Mouse (Mus musculus) midbrain, embryonic 13.5 days (tissue): Measurements from ENCODE around the gene Slc41a2. TPM values are rescaled to one million over a fixed set of nuclear protein-coding genes. Genes with fewer than 3 reads are reported as not detected.
"Not testable (repeated sequence)": the region's sequence is repeated elsewhere in the genome, so short reads cannot be mapped to it uniquely, and the experiment has no call there.

Experiments used
- ATAC-seq: fragments of 200-750 bp; cut with Nextera tagmentation; 2 replicates; pipeline ENCODE4 v1.8.0; 2017; ENCODE audit warnings: mild to moderate bottlenecking, moderate TSS enrichment, moderate library complexity
- H3K27ac ChIP-seq: fragments of 300-500 bp; sonication (generic); 2 replicates; pipeline ENCODE4 v1.5.1; 2015; ENCODE audit warnings: inconsistent platforms, mild to moderate bottlenecking, moderate library complexity
- H3K27me3 ChIP-seq: fragments of 300-500 bp; sonication (generic); 2 replicates; pipeline ENCODE4 v1.6.1; 2015; ENCODE audit warnings: mild to moderate bottlenecking, inconsistent platforms
- H3K36me3 ChIP-seq: fragments of 300-500 bp; sonication (generic); 2 replicates; pipeline ENCODE4 v1.6.1; 2015; ENCODE audit warnings: mild to moderate bottlenecking, inconsistent platforms
- H3K4me1 ChIP-seq: fragments of 300-500 bp; sonication (generic); replicated peaks from 2 replicates; pipeline ENCODE4 v1.6.1; 2015; ENCODE audit warnings: inconsistent platforms
- H3K4me2 ChIP-seq: fragments of 300-500 bp; sonication (generic); replicated peaks from 2 replicates; pipeline ENCODE4 v1.6.1; 2015; ENCODE audit warnings: moderate library complexity, mild to moderate bottlenecking, inconsistent platforms
- H3K4me3 ChIP-seq: fragments of 300-500 bp; sonication (generic); replicated peaks from 2 replicates; pipeline ENCODE4 v1.5.1; 2015; ENCODE audit warnings: mild to moderate bottlenecking, inconsistent platforms
- H3K9ac ChIP-seq: fragments of 300-500 bp; sonication (generic); replicated peaks from 2 replicates; pipeline ENCODE4 v1.6.1; 2015; ENCODE audit warnings: mild to moderate bottlenecking, inconsistent platforms
- H3K9me3 ChIP-seq: fragments of 300-500 bp; sonication (generic); 2 replicates; pipeline ENCODE4 v1.6.1; 2016; ENCODE audit warnings: mild to moderate bottlenecking, inconsistent platforms
- WGBS: fragments of 180-500 bp; shearing (Covaris S2); methylation state at CpG from one replicate; pipeline ENCODE4 v1.1.7; 2015; 5-methylcytosine and 5-hydroxymethylcytosine counted together
- polyA plus RNA-seq: library from polyadenylated mRNA; unstranded; fragments of >200 nt; fragmentation: Nextera tagmentation; extraction: Ambion mirVana; gene quantifications from 2 replicates; pipeline ENCODE4 v1.2.1, GENCODE M21; 2015

The Slc41a2 gene
- polyA plus RNA-seq, 1 experiment from 2014 or later, result 3.4 TPM

DNA sequence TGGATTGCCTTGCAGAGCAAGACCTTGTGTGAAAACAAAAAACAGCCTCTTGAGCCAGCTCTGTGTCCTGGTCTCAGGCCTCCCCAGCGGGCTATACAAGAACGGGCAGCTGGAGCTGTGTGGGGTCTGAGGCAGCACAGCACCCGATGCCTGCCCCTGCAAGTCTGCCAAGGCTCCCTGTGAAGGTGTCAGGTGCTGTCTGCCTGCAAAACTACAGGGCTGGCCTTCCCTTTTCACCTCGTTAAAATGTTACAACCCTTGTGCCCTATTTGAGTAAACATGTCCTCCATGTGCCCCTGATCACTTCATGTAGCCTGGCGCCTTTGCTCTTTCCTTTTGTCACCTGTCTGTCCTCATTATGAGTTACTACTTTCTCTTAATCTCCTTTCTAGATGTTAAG lies 31.2 kb upstream of the Slc41a2 start:
- Histone ChIP-seq H3K4me2 (no peak overlapping the region), H3K4me3 (no peak overlapping the region), H3K4me1 (no peaks in the 10 kb centered on the region), H3K36me3 (peaks cover 81% of the 10 kb centered on the region), H3K9ac (no peak overlapping the region), H3K9me3 (no peaks in the 10 kb centered on the region), H3K27ac (no peak overlapping the region), H3K27me3 (no peaks in the 10 kb centered on the region)
- no peak for ATAC-seq
- WGBS, result 90% methylated on average over 5 of the region's 5 CpGs

DNA sequence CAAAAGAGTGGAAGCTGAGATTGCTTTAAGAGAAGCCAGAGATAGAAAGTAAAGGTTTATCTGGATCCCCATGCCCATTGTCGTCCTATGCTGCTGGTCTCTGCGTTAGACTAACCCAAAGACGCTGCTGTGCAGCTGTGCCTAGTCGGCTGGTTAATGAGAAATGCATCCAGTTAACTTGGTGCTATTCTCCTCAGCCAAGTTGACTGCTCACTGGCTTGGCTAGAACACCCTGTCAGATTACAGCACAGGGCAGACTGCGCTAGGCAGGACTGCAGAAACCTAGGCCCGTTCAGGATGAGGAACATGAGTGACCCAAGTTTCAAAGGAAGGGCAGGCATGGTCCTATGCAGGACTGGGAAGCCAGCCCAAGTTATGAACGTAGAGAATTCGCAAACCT lies 25.8 kb upstream of the Slc41a2 start:
- 96% methylated on average over 8 of the region's 8 CpGs for WGBS

DNA sequence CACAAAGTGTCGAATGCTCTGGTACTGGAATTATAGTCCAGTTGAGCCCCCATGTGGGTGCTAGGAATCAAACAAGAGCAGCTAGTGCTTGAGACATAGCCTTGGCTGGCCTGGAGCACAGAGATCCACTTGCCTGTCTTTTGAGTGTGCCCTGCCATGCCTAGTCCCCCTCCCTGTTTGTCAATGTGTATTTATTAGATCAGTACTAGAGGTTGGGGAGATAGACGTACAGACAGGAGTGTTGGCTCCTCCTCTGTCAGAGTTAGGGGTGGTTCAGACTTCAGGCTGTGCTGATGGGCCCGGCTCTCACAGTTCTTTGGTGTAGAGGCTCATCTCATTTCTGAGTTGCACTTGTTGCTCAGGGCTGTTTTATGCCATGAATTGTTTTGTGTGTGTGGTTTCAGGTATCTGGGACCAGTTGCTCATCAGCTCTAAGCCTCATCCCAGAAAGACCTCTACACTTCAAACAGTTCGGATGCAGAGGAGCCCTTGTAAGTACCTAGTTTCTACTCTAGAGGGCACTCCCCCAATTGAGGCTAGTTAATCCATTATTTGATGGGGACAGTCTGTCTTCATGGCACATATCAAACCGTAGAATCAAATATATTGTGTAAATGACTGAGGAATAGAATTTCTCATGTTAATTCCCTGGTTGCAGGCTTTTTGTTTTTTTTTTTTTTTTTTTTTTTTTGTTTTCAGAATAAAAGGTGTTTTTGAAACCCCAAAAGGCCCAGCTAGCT lies 24.1 kb upstream of the Slc41a2 start:
- 0 out of 2 replicates have a peak, but pooled peaks cover 1% of the 10 kb centered on the region for H3K27me3 ChIP-seq
- H3K4me3 ChIP-seq, result peak overlapping the region; percentile 89
- peak overlapping the region; percentile 89 for H3K4me2 ChIP-seq
- ATAC-seq, result no peak
- peaks cover 42% of the 10 kb centered on the region for H3K36me3 ChIP-seq
- H3K4me1 ChIP-seq, result peaks cover 21% of the 10 kb centered on the region
- no peak overlapping the region for H3K27ac ChIP-seq
- H3K9ac ChIP-seq, result no peak overlapping the region
- 56% methylated on average over 5 of the region's 5 CpGs for WGBS
- no peaks in the 10 kb centered on the region for H3K9me3 ChIP-seq

More for the DNA sequence above, 25.8 kb upstream of the Slc41a2 start:
- Histone ChIP-seq H3K9ac (no peak overlapping the region), H3K4me2 (no peak overlapping the region), H3K27me3 (no peaks in the 10 kb centered on the region), H3K4me1 (peaks cover 21% of the 10 kb centered on the region), H3K27ac (no peak overlapping the region), H3K9me3 (no peaks in the 10 kb centered on the region), H3K36me3 (peaks cover 58% of the 10 kb centered on the region), H3K4me3 (no peak overlapping the region)
- no peak for ATAC-seq

DNA sequence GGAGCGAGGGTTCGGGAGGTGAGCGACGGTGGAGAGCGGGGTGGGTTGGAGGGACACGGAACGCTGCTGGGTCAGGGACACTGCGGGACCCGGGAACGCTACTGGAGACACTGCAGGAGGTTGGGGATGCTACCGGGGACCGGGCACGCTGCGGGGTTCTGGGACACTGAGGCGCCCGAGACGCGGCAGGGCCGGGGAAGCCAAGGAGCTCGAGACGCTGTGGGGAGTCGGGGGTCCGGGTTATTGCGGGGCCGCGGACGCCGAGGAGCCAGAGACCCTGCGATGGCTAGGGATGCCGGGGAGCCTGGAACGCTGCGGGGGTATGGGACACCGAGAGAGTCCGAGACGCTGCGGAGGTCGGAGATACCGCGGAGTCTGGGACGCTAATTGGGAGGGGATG lies 22.7 kb upstream of the Slc41a2 start:
- H3K4me2 ChIP-seq, result peak overlapping the region; percentile 89
- peaks cover 27% of the 10 kb centered on the region for H3K36me3 ChIP-seq
- peak overlapping the region; percentile 89 for H3K4me3 ChIP-seq
- WGBS, result 0% methylated on average over 39 of the region's 40 CpGs
- H3K27me3 ChIP-seq, result 0 out of 2 replicates have a peak, but pooled peaks cover 4% of the 10 kb centered on the region
- H3K27ac ChIP-seq, result peak overlapping the region; percentile 76
- H3K4me1 ChIP-seq, result peaks cover 21% of the 10 kb centered on the region
- H3K9ac ChIP-seq, result peak overlapping the region; percentile 89
- H3K9me3 ChIP-seq, result no peaks in the 10 kb centered on the region
- peak; percentile 35; the same call in 1 of the 2 replicates for ATAC-seq

DNA sequence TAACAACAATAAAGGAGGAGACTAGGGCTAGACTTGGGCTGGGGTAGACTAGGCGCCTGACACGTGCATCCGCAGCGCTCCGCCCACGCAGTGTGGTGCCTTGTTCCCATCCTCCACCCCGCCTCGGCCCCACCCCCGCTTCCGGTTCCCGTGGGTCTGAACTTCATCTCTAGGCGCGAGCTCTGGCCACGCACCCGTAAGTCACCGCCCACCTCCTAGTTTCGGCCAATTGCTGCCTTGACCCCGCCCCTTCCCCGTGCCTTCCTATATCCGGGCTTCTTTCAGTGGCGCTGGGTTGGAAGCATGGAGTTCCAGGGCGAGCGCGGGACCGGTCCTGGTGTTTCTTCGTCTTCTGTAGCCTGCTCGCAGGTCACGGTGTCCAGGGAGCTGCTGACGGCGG lies 22.3 kb upstream of the Slc41a2 start, which contains the start of gene D10Wsu102e:
Gene D10Wsu102e, plus strand, starts transcription at position 266 of the 400 bp plus-strand sequence.
- ATAC-seq, result peak; percentile 99
- H3K9ac ChIP-seq, result peak within 1 kb of the TSS; percentile 89
- H3K4me2 ChIP-seq, result peak within 1 kb of the TSS; percentile 89
- WGBS, result under 1% methylated on average over 30 of the region's 30 CpGs
- peaks cover 23% of the 10 kb centered on the region for H3K36me3 ChIP-seq
- 0 out of 2 replicates have a peak, but pooled peaks cover 4% of the 10 kb centered on the region for H3K27me3 ChIP-seq
- H3K4me3 ChIP-seq, result peak within 1 kb of the TSS; percentile 89
- H3K27ac ChIP-seq, result peak within 1 kb of the TSS; percentile 76
- H3K9me3 ChIP-seq, result no peaks in the 10 kb centered on the region
- peaks cover 21% of the 10 kb centered on the region for H3K4me1 ChIP-seq

DNA sequence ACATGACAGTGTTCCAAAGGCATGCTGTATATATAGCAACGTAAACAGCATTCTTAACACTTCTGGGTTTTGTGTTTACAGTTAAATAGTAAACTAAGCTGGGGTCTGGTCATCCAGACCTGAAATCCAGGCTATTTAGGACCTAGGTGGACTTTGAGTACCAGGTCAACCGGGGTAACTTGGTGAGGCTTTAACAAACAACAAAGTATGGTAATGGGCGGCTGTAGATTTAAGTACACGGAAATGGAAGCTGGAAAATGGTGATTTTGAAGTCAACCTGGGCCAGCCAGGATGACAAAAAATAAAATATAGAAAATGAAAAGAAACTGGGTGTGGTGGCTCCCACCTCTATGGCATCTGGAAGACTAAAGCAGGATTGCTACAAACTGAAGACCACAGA lies 21.8 kb upstream of the Slc41a2 start:
- peak overlapping the region; percentile 70; the same call in 1 of the 2 replicates for H3K27ac ChIP-seq
- 81% methylated on average over 4 of the region's 4 CpGs for WGBS
- ATAC-seq, result no peak
- H3K9ac ChIP-seq, result peak overlapping the region; percentile 89
- H3K4me1 ChIP-seq, result peaks cover 21% of the 10 kb centered on the region
- H3K4me3 ChIP-seq, result peak overlapping the region; percentile 89
- peak overlapping the region; percentile 89 for H3K4me2 ChIP-seq
- no peaks in the 10 kb centered on the region for H3K9me3 ChIP-seq
- 0 out of 2 replicates have a peak, but pooled peaks cover 4% of the 10 kb centered on the region for H3K27me3 ChIP-seq
- H3K36me3 ChIP-seq, result peaks cover 20% of the 10 kb centered on the region

DNA sequence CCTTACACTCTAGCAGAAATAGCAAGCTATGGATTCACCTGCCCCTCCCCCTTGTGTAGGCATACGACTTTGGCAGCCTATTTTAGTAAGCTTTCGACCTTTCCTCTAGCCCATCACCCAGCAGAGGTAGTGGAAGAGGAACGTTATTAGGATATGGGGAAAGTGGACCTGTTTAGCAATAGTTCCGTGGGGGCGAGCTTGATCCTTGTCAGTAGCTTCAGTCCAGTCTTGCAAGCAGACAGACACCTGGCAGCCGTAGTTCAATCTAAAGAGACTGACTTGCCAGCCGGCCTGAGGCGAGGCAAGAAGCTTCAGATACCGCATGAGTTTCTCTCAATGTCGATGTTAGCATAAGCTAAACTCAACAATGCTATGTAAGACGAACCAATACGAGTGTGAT lies 18.7 kb upstream of the Slc41a2 start:
- no peak overlapping the region for H3K9ac ChIP-seq
- no peaks in the 10 kb centered on the region for H3K36me3 ChIP-seq
- H3K4me2 ChIP-seq, result no peak overlapping the region
- H3K9me3 ChIP-seq, result no peaks in the 10 kb centered on the region
- H3K4me3 ChIP-seq, result no peak overlapping the region
- H3K4me1 ChIP-seq, result peaks cover 20% of the 10 kb centered on the region
- WGBS, result 82% methylated on average over 12 of the region's 12 CpGs
- 0 out of 2 replicates have a peak, but pooled peaks cover 4% of the 10 kb centered on the region for H3K27me3 ChIP-seq
- no peak for ATAC-seq
- no peak overlapping the region for H3K27ac ChIP-seq

DNA sequence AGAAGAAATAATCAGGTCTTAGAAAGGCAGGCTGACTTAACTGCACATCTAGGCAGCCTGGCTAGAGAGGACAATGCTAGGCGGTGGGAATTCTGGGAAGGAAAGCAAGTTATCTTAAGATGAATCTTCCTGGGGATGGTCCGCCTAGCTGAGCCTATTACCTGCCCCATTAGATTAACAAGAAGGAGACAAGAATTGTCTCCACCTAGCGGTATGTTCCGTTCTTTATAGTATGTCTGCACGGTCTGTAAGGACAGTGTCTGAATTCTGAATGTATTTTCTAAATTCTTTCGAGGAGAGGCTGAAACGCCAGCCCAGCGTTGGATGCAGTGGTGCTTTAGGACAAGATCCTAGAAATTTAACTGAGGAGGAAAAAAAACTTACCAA lies 16.6 kb upstream of the Slc41a2 start:
- Histone ChIP-seq H3K4me3 (no peak overlapping the region), H3K27me3 (0 out of 2 replicates have a peak, but pooled peaks cover 4% of the 10 kb centered on the region), H3K9ac (no peak overlapping the region), H3K27ac (no peak overlapping the region), H3K4me2 (no peak overlapping the region), H3K36me3 (no peaks in the 10 kb centered on the region), H3K9me3 (no peaks in the 10 kb centered on the region), H3K4me1 (peaks cover 7% of the 10 kb centered on the region)
- 0 out of 2 replicates have a peak, but pooled peaks have one; percentile 24 for ATAC-seq
- 66% methylated on average over 8 of the region's 8 CpGs for WGBS

DNA sequence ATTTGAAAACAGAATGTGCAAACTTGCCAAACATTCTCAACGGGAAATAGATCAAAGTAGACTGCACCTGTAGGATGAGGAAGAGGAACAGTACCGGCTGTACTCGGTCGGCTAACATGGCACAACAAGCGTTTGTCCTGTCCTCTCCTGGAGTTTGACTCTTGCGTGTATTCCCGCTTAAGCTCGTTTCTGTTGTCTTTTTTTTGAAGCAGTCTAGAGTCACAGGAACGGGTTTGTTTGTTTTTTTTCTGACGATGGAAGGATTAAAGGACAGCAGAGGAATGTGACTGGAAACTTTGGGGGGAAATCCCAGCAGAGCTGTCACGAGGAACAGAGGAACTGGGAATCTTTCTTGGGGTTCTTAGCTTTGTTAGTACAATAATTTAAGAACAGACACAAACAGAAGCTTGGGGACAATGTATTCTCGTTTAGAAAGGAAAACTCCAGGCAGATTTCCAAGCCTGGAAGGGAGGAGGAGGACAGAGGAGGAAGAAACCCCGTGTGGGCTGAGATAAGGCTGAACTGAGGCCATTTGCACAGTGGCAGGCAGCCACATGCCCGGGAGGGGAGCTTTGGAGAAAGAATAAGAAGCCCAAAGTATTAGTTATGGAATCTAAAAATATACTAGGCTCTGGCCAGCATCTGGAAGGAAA lies 16.1 kb upstream of the Slc41a2 start:
- Histone ChIP-seq H3K9me3 (no peaks in the 10 kb centered on the region), H3K27ac (no peak overlapping the region)
- WGBS, result 62% methylated on average over 14 of the region's 14 CpGs

DNA sequence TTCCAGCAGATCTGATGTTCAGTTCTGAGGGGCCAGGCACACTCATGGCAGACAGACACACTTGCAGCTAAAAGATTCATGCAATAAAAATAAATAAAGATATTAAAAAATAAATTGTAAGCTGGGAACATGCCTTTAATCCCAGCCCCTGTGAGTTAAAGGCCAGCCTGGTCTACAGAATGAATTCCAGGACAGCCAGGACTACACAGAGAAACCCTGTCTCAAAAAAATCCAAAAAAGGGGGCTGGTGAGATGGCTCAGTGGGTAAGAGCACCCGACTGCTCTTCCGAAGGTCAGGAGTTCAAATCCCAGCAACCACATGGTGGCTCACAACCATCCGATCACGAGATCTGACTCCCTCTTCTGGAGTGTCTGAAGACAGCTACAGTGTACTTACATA lies 14.1 kb upstream of the Slc41a2 start:
- H3K4me1 ChIP-seq, ATAC-seq: not testable (repeated sequence)
- 81% methylated on average over 4 of the region's 4 CpGs for WGBS

More for the DNA sequence above, 16.1 kb upstream of the Slc41a2 start:
- 0 out of 2 replicates have a peak, but pooled peaks cover 4% of the 10 kb centered on the region for H3K4me1 ChIP-seq
- H3K27me3 ChIP-seq, result 0 out of 2 replicates have a peak, but pooled peaks cover 4% of the 10 kb centered on the region
- no peak overlapping the region for H3K9ac ChIP-seq
- H3K4me2 ChIP-seq, result no peak overlapping the region
- no peak for ATAC-seq
- no peaks in the 10 kb centered on the region for H3K36me3 ChIP-seq
- H3K4me3 ChIP-seq, result no peak overlapping the region

DNA sequence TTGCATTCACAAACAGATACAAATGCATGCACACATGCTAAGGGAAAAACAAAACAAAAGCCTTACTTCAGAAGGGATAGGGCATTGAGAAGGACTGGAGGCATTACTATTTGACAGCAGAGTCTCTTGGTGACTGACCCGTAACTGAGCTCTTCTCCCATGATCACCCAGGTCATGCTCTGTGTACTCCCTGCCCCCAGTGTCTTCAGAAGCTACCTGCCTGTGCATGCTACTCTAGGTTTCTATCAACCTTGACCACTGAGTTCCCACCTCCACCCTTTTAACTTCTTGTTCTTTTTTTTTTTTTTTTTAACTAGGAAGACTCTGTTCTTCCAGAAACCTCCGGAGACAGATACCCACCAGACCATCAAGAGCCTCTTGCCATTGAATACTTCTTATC lies 13.0 kb upstream of the Slc41a2 start:
- 91% methylated on average over 2 of the region's 2 CpGs for WGBS
- H3K36me3 ChIP-seq, result no peaks in the 10 kb centered on the region
- peaks cover 4% of the 10 kb centered on the region; the same call in 1 of the 2 replicates for H3K4me1 ChIP-seq
- H3K27ac ChIP-seq, result no peak overlapping the region
- H3K9me3 ChIP-seq, result no peaks in the 10 kb centered on the region
- no peak overlapping the region for H3K4me3 ChIP-seq
- H3K9ac ChIP-seq, result no peak overlapping the region
- no peak for ATAC-seq
- no peaks in the 10 kb centered on the region for H3K27me3 ChIP-seq
- no peak overlapping the region for H3K4me2 ChIP-seq

More for the DNA sequence above, 14.1 kb upstream of the Slc41a2 start:
- not testable (repeated sequence) for H3K4me3 ChIP-seq, H3K4me2 ChIP-seq, H3K27me3 ChIP-seq, H3K9ac ChIP-seq, H3K9me3 ChIP-seq, H3K27ac ChIP-seq, H3K36me3 ChIP-seq

DNA sequence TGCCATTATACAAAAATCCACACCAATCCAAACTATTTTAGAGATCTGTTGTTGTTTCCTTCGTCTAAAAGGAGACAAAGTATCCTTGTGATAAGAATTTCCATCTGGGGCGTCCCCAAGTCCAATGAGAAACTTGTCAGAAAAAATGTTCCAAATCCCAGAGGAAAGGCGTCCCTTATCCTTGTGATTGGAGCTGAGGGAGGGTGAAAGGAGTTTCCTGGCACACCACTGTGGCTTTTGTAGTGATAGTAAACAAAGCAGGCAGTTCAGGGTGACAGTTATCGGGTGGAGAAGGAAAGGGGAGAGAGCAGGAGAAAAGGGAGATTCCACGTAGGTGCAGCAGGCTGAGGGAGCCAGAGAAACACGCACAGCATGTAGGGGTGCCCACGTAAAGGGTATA lies 9.8 kb upstream of the Slc41a2 start:
- no peak for ATAC-seq
- Histone ChIP-seq H3K36me3 (no peaks in the 10 kb centered on the region), H3K27ac (no peak overlapping the region), H3K9me3 (no peaks in the 10 kb centered on the region), H3K27me3 (no peaks in the 10 kb centered on the region), H3K9ac (no peak overlapping the region), H3K4me1 (no peaks in the 10 kb centered on the region; the same call in 1 of the 2 replicates), H3K4me3 (no peak overlapping the region), H3K4me2 (no peak overlapping the region)
- 16% methylated on average over 7 of the region's 7 CpGs for WGBS
